Mouse (Mus musculus) ES-Bruce4 (cell line): ENCODE data around the gene Bhmt.

Experiments
- CTCF ChIP-seq: IDR thresholded peaks from one replicate; pipeline ENCODE4 v1.8.1; 2011; ENCODE audit warnings: low read depth, low read length
- EP300 ChIP-seq: IDR thresholded peaks from 2 replicates; pipeline ENCODE4 v1.6.1; 2011; ENCODE audit warnings: low read depth, low read length; ENCODE audit not compliant: insufficient read depth
- POLR2A ChIP-seq: IDR thresholded peaks from one replicate; pipeline ENCODE4 v1.8.1; 2011; ENCODE audit warnings: low read length; ENCODE audit not compliant: insufficient read depth

DNA sequence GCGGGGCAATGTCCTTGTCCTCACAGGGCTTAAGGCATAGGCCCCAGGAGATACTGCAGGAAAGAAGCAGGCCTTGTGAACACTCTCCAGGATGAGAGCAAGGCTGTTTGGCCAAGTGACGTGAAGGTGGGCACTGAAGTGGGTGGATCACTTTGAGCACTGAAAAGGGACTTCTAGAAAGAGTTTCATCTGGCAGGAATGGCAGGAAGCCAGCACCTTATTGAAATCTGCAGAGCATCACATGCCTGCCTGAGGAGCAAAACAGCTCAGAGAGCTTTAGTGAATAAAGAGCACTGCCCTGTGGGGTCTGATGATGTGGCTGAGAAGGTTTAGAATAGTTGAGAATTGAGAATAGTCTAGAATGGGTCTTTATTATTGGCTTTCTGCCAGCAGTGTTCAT, 29.3 kb downstream of the Bhmt start:
- TF ChIP-seq CTCF (no peak), POLR2A (no peak), EP300 (no peak)
